Comparison of ENCODE assay signal across 21 mouse cellular contexts in the genomic region with DNA sequence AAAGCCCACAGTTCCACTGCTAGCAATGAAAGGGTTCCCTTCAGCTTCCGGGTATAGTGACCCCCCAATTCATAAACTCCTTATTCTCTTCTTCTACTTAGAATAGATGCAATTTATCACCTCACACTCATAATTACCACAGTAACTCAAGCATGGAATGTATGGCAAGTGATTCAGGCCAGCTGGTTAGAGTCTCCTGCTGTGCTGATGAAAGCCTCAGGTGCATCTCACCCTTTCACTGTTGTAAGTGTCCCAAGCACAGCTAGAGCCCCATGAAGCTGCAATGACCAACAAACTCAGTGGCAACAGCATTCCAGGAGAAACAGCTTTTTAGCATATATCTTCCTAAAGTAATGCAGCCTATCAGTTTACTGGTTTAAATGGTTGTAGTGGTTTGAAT.
DNase-seq lines count a peak whose midpoint lies in the region; TF ChIP-seq lines count a peak whose summit lies in the region.
"Had no signal": no experiment of that assay in that cellular context is flagged by ENCODE, and none has a peak within 500 bp of the region (broad histone marks: within the 10 kb centered on the region; RNA-seq: fewer than 3 reads in every experiment).

No protein-coding gene starts in this region.

- no peak overlapping the region for H3K27ac ChIP-seq in cerebellum, adult 2 months (ENCODE audit: insufficient read depth, low read length)
- H3K27ac ChIP-seq: embryonic facial prominence, embryonic 13.5 days; forebrain, embryonic 12.5 days; gastrocnemius, adult 2 months; heart, embryonic 10.5 days; heart, embryonic 15.5 days; hindbrain, embryonic 13.5 days; hindbrain, postnatal 0 days had no signal

- TF ChIP-seq CTCF in cerebellum, adult 2 months (IDR thresholded peaks at IDR 0.05; ENCODE audit: borderline replicate concordance, insufficient read depth, low read depth, low read length), result no peak

- no peaks in the 10 kb centered on the region for H3K27me3 ChIP-seq in cerebellum, adult 2 months (ENCODE audit: control insufficient read depth, insufficient read depth, low read length)
- H3K27me3 ChIP-seq: embryonic facial prominence, embryonic 13.5 days; forebrain, embryonic 12.5 days; heart, embryonic 15.5 days; hindbrain, embryonic 13.5 days had no signal

- H3K4me3 ChIP-seq in cerebellum, adult 2 months (replicated peaks; ENCODE audit: insufficient read depth, low read depth, low read length), result no peak overlapping the region
- H3K4me3 ChIP-seq: embryonic facial prominence, embryonic 13.5 days; forebrain, embryonic 12.5 days; gastrocnemius, adult 2 months; heart, embryonic 10.5 days; heart, embryonic 15.5 days; hindbrain, embryonic 13.5 days had no signal

- H3K4me1 ChIP-seq in cerebellum, adult 2 months (ENCODE audit: control insufficient read depth, insufficient read depth, low read length), result peaks cover 13% of the 10 kb centered on the region; the same call in 1 of the 2 replicates
- H3K4me1 ChIP-seq: embryonic facial prominence, embryonic 13.5 days; forebrain, embryonic 12.5 days; heart, embryonic 10.5 days; hindbrain, embryonic 13.5 days had no signal

- peak; percentile 38 for DNase-seq in cerebellum, adult 11 months
- no peak for DNase-seq in cerebellum, postnatal 14 days
- peak; percentile 21 for DNase-seq in ZHBTc4 (ENCODE audit: low read depth, low spot score)
- peak; percentile 55 to 74 for DNase-seq in cerebellum, adult 2 months
- DNase-seq in cerebellum, postnatal 10 days, result peak; percentile 36 to 40
- DNase-seq in frontal cortex, postnatal 14 days (ENCODE audit: low spot score in 2 of 2), result no peak
- no peak for DNase-seq in thymus, postnatal 25 days
- DNase-seq in adrenal gland, adult 18-20 months (ENCODE audit: low spot score in 2 of 2), result no peak
- DNase-seq: adrenal gland, postnatal 10 days; gastrocnemius, adult 2 months; gastrocnemius, postnatal 36 days; heart, adult 18-20 months; heart, postnatal 14 days; kidney, adult 11 months; kidney, adult 9 months had no signal

- TF ChIP-seq POLR2A in cerebellum, adult 2 months (IDR thresholded peaks at IDR 0.05; ENCODE audit: borderline replicate concordance, insufficient read depth, low read length), result no peak

- 43% methylated on average over 1 of the region's 1 CpGs for WGBS in cerebellum, adult 2 months

Comparison
In these comparisons a context has a peak if more than half of its experiments do, and no peak if none do; other contexts are left out.
1. DNase-seq: peak in cerebellum, adult 11 months (single experiment), ZHBTc4 (single experiment), cerebellum, adult 2 months (2 of 2) and cerebellum, postnatal 10 days (2 of 2); none in cerebellum, postnatal 14 days (0 of 2), frontal cortex, postnatal 14 days (0 of 2), thymus, postnatal 25 days (single experiment) and adrenal gland, adult 18-20 months (0 of 2).